Mouse (Mus musculus): Measurements from ENCODE around the gene Strip1.

DNA sequence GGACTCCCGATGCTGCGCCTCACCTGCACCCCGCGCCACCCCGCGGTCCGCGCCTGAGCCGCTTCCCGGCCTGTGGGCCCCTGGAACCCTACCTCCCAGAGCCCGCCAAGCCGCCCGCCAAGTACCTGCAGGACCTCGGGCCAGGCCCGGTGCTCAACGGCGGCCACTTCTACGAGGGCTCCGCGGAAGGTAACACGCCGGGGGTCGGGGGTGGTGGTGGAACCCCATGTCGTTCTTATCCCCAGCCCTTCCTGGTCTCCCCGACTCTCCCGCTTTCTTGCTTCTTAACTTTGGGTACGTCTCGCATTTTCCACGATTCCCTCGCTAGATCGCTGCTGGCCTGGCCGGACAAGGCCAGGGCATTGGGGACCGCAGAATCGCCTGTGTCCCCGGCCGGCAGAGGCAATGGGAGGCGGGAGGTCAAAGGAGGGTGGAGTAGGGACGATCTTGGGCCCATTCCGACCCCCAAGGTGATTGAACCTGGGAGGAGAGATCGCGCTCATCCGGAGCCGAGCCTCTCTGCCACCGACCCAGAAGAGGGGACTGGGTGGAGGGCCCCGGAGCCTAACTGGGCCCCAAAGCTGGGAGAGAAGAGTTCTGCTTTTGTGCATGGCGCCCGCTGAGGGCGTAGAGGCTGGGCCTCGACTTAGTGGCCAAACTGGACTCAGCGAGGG lies 36.1 kb downstream of the Strip1 start:
- no peak for TF ChIP-seq CTCF (IDR thresholded peaks at IDR 0.05; ENCODE audit: control insufficient read depth, insufficient read depth, low read length)
- no peak for TF ChIP-seq POLR2A (IDR thresholded peaks at IDR 0.05; ENCODE audit: borderline replicate concordance, control insufficient read depth, low read depth, low read length)

All from bone marrow, adult 2 months (tissue).